Mouse (Mus musculus): ENCODE results near the gene Methig1. TPM values are rescaled to one million over a fixed set of nuclear protein-coding genes. Genes with fewer than 3 reads are reported as not detected.
"Not testable (repeated sequence)": the region's sequence is repeated elsewhere in the genome, so short reads cannot be mapped to it uniquely, and the experiment has no call there.

Methig1 gene
- polyA plus RNA-seq, 1 experiment from 2014 or later, result 0.17 TPM

DNA sequence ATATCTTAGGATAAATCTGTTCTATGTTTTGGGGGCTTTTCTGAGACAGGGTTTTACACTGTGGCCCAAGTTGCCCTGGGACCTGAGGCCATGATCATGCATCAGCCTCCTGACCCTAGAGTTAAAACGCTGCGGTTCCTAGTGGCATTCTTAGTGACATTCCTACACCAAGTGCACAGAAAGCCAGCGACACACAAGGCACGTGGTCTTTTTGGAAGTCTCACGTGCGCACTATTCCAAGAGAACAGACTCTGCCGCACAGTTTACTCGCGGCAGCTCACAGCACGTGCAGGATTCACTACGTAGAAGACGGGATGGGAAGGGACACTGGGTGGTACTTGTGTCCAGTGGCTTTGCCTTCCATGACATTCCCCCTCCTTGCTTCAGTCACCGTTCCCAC is 62.0 kb downstream of the Methig1 start:
- 91% methylated on average over 13 of the region's 13 CpGs for WGBS (ENCODE audit: insufficient replicate concordance)
- no peak overlapping the region for H3K4me3 ChIP-seq (replicated peaks)

DNA sequence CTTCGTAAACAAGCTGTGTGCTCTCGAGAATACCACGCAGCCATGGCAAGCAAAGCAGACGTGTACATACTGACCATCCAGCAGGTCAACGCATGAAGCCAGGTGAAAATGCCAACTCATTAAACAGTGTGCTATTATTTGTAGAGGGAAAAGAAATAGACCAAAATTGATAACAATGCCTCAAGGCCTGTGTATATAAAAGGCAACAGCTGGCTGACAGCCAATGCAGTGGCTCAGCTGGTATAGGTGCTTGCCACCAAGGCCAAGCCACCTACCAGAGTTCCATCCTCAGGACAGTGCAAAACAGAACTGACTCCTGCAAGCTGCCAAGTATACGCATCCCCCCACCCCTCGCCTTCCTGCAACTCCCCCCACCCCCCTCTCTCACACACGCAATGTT is 62.7 kb downstream of the Methig1 start:
- peaks cover 47% of the 10 kb centered on the region for H3K36me3 ChIP-seq (replicated peaks)
- H3K9ac ChIP-seq, result no peak overlapping the region
- no peak overlapping the region for H3K4me3 ChIP-seq (replicated peaks)
- whole genome bisulfite sequencing (ENCODE audit: insufficient replicate concordance), result 85% methylated on average over 8 of the region's 8 CpGs
- peak overlapping the region; percentile 66; the same call in 1 of the 2 replicates for H3K27ac ChIP-seq (replicated peaks)
- no peaks in the 10 kb centered on the region for H3K27me3 ChIP-seq
- H3K4me2 ChIP-seq, result no peak overlapping the region
- H3K4me1 ChIP-seq (replicated peaks), result peaks cover 99% of the 10 kb centered on the region
- no peaks in the 10 kb centered on the region for H3K9me3 ChIP-seq (replicated peaks)
- no peak for ATAC-seq (ENCODE audit: insufficient read depth)

More for the DNA sequence above, 62.0 kb downstream of the Methig1 start:
- Histone ChIP-seq H3K36me3 (replicated peaks) (peaks cover 55% of the 10 kb centered on the region), H3K4me2 (no peak overlapping the region), H3K9me3 (replicated peaks) (no peaks in the 10 kb centered on the region), H3K9ac (no peak overlapping the region), H3K27ac (replicated peaks) (peak overlapping the region; percentile 34; the same call in 1 of the 2 replicates), H3K4me1 (replicated peaks) (peaks cover 99% of the 10 kb centered on the region), H3K27me3 (no peaks in the 10 kb centered on the region)
- no peak for ATAC-seq (ENCODE audit: insufficient read depth)

DNA sequence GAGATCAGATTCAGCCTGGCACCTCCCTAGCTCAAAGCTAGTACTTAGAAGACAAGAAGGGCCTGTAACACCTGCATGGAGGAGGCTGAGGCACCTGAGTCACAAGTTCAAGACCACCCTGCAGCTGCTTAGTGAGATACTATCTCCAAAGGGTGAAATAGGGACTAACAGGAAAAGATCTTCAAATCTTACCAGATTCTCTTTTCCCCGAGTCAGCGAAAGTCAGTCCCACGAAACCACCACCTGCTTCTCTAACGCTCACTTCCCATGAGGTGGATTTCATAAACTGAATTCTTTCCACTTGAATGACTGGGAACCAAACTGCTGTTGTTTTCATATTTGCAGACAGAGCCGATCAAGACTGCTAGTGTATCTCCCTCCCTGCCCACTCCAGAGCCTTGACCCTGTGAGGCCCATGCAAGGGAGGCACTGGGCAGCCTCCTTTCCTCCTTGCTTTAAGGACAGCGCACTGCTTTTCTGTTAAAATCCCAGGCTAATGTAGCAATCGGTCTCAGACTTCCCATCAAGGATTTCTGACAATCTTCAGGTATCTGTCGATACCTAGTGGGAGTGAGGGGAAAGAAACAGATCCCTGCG is 65.0 kb downstream of the Methig1 start:
- Histone ChIP-seq H3K36me3 (replicated peaks) (peaks cover 30% of the 10 kb centered on the region), H3K27ac (replicated peaks) (peak overlapping the region; percentile 56), H3K27me3 (no peaks in the 10 kb centered on the region), H3K4me1 (replicated peaks) (peaks cover 87% of the 10 kb centered on the region), H3K9ac (peak overlapping the region; percentile 44), H3K9me3 (replicated peaks) (no peaks in the 10 kb centered on the region), H3K4me2 (peak overlapping the region; percentile 99), H3K4me3 (replicated peaks) (peak overlapping the region; percentile 99)
- no peak for ATAC-seq (ENCODE audit: insufficient read depth)
- 60% methylated on average over 9 of the region's 9 CpGs for WGBS (ENCODE audit: insufficient replicate concordance)

DNA sequence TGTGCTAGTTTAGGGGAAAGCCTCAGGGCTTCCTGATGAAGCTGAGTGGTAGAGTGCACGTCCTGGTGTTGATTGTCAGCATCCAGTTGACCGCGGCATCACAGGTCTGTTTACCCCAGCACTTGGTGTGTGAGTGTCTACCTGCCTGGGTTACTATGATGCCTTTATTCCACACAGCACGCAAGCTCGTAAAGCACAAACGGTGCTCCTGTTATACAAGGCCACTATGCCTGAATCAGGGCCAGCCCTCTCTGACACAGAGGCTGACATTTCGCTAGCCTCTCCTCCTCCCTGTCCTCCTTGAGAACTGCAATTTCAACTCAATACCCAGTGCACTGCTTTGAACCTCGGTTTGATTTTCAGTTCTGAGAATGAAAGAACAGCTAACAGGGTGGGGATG is 66.4 kb downstream of the Methig1 start:
- Histone ChIP-seq H3K9me3 (replicated peaks) (no peaks in the 10 kb centered on the region), H3K9ac (peak overlapping the region; percentile 98), H3K27ac (replicated peaks) (peak overlapping the region; percentile 99), H3K4me2 (peak overlapping the region; percentile 99), H3K27me3 (peaks cover 11% of the 10 kb centered on the region), H3K4me3 (replicated peaks) (peak overlapping the region; percentile 99), H3K36me3 (replicated peaks) (peaks cover 30% of the 10 kb centered on the region), H3K4me1 (replicated peaks) (peaks cover 86% of the 10 kb centered on the region)
- 45% methylated on average over 8 of the region's 8 CpGs for WGBS (ENCODE audit: insufficient replicate concordance)
- ATAC-seq (ENCODE audit: insufficient read depth), result peak; percentile 3; the same call in 1 of the 2 replicates

DNA sequence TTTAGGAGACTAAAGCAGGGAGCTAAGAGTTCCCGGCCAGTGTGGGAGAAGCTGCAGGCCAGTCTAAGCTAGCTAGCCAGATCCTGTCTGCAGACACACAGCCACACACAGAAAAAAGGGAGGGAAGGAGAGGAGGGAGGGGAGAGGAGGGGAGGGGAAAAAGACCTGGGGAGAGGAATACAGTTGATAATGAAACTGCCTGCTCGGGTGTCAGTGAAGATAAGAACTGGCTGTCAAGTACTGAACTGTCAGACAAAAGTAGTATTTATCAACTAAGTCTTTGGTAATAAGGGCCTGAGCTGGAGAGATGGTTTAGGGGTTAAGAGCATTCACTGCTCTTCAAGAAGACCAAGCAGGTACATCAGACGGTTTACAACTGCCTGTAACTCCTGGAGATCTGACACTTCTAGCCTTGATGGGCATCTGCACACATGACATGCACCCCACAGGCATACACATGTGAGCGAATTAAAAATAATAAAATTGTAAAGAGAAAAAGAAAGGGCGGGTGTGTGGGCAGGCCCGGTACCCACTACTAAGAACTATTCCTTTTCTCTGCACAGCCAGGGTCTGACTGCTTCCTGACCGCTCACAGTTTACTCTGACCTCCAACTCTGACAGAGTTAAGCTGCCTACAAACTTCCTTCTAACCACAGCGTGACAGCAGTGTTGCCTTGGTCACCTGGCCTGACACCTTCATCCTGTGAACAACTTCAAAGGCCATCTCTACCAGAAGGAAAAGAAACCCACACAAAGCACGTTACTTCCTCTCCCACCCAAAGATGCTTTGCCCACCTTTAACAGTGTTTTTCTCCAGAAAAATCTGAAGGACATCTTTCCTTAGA is 67.2 kb downstream of the Methig1 start:
- 21% methylated on average over 9 of the region's 9 CpGs for WGBS (ENCODE audit: insufficient replicate concordance)
- H3K27ac ChIP-seq (replicated peaks), result peak overlapping the region; percentile 99
- H3K27me3 ChIP-seq, result peaks cover 20% of the 10 kb centered on the region
- H3K4me1 ChIP-seq (replicated peaks), result peaks cover 86% of the 10 kb centered on the region
- peak overlapping the region; percentile 99 for H3K4me2 ChIP-seq
- peak; percentile 79 for ATAC-seq (ENCODE audit: insufficient read depth)
- peak overlapping the region; percentile 98 for H3K9ac ChIP-seq
- H3K36me3 ChIP-seq (replicated peaks), result peaks cover 26% of the 10 kb centered on the region
- H3K9me3 ChIP-seq (replicated peaks), result no peaks in the 10 kb centered on the region
- peak overlapping the region; percentile 99 for H3K4me3 ChIP-seq (replicated peaks)

DNA sequence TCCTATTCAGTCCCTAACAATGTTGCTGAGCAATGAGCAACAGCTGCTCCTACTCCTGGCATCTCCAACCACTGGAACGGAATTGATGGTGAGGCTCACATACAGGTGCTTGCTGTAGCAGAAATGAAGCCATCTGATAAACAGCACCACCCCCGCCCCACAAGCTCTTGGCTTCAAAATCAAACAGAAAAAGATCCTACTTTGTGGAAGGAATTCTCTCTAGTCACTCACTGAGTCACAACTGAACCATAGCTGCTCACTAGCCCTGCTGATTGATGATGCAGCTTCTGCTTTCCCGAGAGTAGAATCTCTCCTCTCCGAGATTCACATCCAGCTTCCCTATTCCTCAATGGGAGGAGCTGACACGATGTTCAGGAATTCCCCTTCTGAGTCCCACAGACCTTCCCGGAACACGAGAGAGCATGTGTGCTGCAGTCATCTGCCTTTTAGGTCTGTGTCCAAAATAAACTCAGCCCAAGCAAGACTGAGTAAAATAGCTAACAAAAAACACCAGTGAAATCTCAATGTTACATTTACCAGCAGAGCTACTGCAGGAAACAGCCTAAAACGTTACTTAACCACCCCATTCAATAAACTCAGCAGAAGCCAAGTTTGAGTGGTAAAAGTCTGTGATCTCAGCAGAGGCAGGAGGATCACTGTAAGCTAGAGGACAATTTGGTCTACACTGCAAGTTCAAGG is 68.3 kb downstream of the Methig1 start:
- no peaks in the 10 kb centered on the region for H3K9me3 ChIP-seq (replicated peaks)
- ATAC-seq (ENCODE audit: insufficient read depth), result no peak
- peaks cover 30% of the 10 kb centered on the region for H3K27me3 ChIP-seq
- H3K4me1 ChIP-seq (replicated peaks), result peaks cover 75% of the 10 kb centered on the region
- WGBS (ENCODE audit: insufficient replicate concordance), result 13% methylated on average over 8 of the region's 8 CpGs
- peak overlapping the region; percentile 98 for H3K9ac ChIP-seq
- peak overlapping the region; percentile 99 for H3K4me3 ChIP-seq (replicated peaks)
- H3K27ac ChIP-seq (replicated peaks), result peak overlapping the region; percentile 99
- peaks cover 16% of the 10 kb centered on the region for H3K36me3 ChIP-seq (replicated peaks)
- peak overlapping the region; percentile 99 for H3K4me2 ChIP-seq

DNA sequence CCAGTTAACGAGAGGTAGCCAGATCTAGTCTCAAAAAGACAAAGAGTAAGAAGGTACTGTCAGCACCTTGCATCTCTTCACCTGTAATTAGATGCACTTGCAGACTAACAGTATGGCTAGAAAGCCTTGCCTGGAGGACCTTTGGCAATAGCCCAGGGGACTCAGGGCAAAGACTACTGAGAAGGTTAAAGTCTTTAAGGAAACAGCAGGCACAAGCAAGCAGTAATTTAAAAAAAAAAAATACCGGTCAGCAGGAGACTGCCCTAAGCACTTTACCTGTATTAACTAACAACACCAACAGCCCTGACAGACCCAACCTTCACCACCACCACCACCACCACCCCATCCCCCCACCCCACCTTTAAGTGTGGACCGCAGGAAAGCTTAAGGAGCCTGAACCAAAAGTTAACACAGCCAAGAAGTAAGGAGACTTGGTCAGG is 68.8 kb downstream of the Methig1 start, which contains the start of gene Gm5475:
TSS of gene Gm5475 (plus strand) at position 390 of the 440 bp plus-strand sequence.
- Histone ChIP-seq H3K4me3 (replicated peaks) (peak within 1 kb of the TSS; percentile 99), H3K27ac (replicated peaks) (peak within 1 kb of the TSS; percentile 99), H3K27me3 (peaks cover 36% of the 10 kb centered on the region), H3K4me2 (peak within 1 kb of the TSS; percentile 99), H3K9ac (peak within 1 kb of the TSS; percentile 98), H3K4me1 (replicated peaks) (peaks cover 70% of the 10 kb centered on the region), H3K36me3 (replicated peaks) (peaks cover 13% of the 10 kb centered on the region)
- ATAC-seq (ENCODE audit: insufficient read depth); H3K9me3 ChIP-seq (replicated peaks): not testable (repeated sequence)
- WGBS (ENCODE audit: insufficient replicate concordance), result 14% methylated on average over 3 of the region's 3 CpGs

DNA sequence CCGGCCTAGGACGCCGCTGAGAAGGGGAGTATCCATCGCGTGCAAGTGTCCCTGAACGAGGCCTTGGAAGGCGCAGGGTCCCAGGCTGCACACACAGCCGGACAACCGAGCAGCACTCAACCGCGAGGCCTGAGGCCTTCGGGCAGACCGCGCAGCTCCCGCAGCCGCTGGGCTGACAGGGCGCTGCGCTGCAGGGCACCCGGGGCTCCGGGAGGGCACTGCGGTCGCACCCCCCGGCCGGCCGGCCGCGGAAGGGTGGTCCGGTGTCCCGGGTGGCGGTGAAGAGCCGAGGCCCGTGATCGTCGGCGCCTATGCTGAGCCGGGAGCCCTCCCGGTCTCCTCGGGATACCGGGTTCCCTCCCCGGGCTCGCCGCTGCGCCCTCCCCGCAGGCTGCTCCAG is 69.5 kb downstream of the Methig1 start:
- H3K27me3 ChIP-seq, result peaks cover 43% of the 10 kb centered on the region
- ATAC-seq (ENCODE audit: insufficient read depth), result peak; percentile 43
- peak overlapping the region; percentile 99 for H3K27ac ChIP-seq (replicated peaks)
- H3K9ac ChIP-seq, result peak overlapping the region; percentile 98
- WGBS (ENCODE audit: insufficient replicate concordance), result under 1% methylated on average over 44 of the region's 44 CpGs
- peak overlapping the region; percentile 99 for H3K4me2 ChIP-seq
- peak overlapping the region; percentile 99 for H3K4me3 ChIP-seq (replicated peaks)
- no peaks in the 10 kb centered on the region for H3K9me3 ChIP-seq (replicated peaks)
- peaks cover 7% of the 10 kb centered on the region for H3K36me3 ChIP-seq (replicated peaks)
- peaks cover 63% of the 10 kb centered on the region for H3K4me1 ChIP-seq (replicated peaks)

DNA sequence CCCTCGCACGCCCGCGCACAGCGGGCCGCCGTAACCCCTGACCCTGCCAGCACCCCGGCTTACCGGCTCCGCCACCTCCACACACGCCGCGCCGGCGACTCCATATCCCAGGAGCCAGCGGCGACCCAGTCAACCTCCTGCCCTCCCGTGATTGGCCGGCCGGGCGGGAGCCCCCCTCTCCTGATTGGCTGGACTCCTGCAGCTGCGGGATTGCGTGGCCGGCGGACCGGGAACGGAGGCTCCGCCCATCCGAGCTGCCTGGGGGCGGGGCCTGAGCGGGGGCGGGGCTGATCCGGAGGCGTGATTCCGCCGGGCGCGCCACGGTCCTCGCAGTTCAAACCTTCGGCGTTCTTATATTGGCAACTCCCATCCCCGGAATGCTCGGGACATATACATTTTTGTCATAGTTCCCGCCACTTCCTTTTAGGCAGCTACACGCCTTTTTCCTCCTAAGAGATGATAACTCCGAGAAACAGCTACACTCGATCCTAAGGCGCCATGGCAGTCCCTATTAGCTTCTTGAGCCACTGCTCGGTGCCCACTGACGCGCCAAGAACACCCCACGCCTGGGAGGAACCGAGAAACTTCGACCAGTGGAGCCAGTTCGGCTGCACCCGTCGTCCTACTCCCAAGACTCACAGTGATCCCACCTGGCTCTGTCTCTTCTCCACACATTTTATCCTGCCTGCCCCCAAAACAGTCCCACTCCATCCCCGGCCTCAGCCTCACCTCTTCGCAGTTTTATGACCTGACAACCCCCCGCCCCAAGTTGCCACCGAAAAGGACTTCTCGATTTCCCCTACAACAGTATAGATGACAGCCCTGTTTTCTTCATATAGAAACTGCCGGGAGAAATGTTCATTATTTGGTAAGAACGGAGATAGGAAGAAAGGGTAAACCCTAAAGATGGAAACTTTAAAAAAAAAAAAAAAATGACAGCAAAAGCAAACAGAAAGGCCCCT is 70.2 kb downstream of the Methig1 start:
- Histone ChIP-seq H3K9me3 (replicated peaks) (no peaks in the 10 kb centered on the region), H3K36me3 (replicated peaks) (0 out of 2 replicates have a peak, but pooled peaks cover under 1% of the 10 kb centered on the region), H3K9ac (peak overlapping the region; percentile 98), H3K27me3 (peaks cover 43% of the 10 kb centered on the region), H3K4me3 (replicated peaks) (peak overlapping the region; percentile 99), H3K4me2 (peak overlapping the region; percentile 99), H3K4me1 (replicated peaks) (peaks cover 55% of the 10 kb centered on the region), H3K27ac (replicated peaks) (peak overlapping the region; percentile 99)
- ATAC-seq (ENCODE audit: insufficient read depth), result peak; percentile 89
- WGBS (ENCODE audit: insufficient replicate concordance), result under 1% methylated on average over 65 of the region's 65 CpGs

DNA sequence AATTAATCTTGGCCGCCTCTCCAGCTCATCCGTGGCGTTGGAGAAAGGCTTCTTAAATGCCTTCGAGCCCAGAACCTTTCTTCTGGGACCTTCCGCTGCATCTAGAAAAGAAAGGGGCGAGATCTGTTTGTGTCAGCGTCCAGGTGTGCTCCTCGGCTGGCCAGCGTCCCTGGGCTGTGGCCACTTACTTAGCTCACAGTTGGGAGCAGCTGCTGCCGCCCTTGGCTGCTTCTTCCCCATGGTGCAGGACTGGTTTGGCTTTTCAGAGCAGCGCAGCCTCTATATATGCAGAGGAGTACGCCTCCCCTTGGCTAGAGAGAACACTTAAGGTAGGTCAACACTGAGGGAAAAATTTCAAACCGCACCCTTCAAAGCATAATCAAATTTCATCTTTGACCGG is 71.0 kb downstream of the Methig1 start:
- Histone ChIP-seq H3K4me2 (peak overlapping the region; percentile 99), H3K27ac (replicated peaks) (0 out of 2 replicates have a peak overlapping the region, but pooled peaks have one; percentile 29), H3K4me3 (replicated peaks) (peak overlapping the region; percentile 99), H3K9ac (peak overlapping the region; percentile 65), H3K9me3 (replicated peaks) (no peaks in the 10 kb centered on the region), H3K27me3 (peaks cover 43% of the 10 kb centered on the region), H3K4me1 (replicated peaks) (peaks cover 48% of the 10 kb centered on the region), H3K36me3 (replicated peaks) (no peaks in the 10 kb centered on the region)
- no peak for ATAC-seq (ENCODE audit: insufficient read depth)
- 2% methylated on average over 14 of the region's 14 CpGs for WGBS (ENCODE audit: insufficient replicate concordance)

Measured in liver, embryonic 15.5 days (tissue).